Mouse (Mus musculus) neural tube, embryonic 15.5 days (tissue): ENCODE results near the gene Frmd5. TPM values are rescaled to one million over a fixed set of nuclear protein-coding genes. Genes with fewer than 3 reads are reported as not detected.

Experiments
- ATAC-seq: fragments of 200-750 bp; cut with Nextera tagmentation; 2 replicates; pipeline ENCODE4 v1.8.0; 2017; ENCODE audit warnings: mild to moderate bottlenecking, moderate TSS enrichment, moderate library complexity; ENCODE audit not compliant: low FRiP score
- H3K27ac ChIP-seq: fragments of 300-500 bp; sonication (generic); replicated peaks from 2 replicates; pipeline ENCODE4 v1.5.1; 2015; ENCODE audit warnings: mild to moderate bottlenecking, inconsistent platforms
- H3K27me3 ChIP-seq: fragments of 300-500 bp; sonication (generic); replicated peaks from 2 replicates; pipeline ENCODE4 v1.6.1; 2015; ENCODE audit warnings: inconsistent platforms
- H3K36me3 ChIP-seq: fragments of 300-500 bp; sonication (generic); 2 replicates; pipeline ENCODE4 v1.6.1; 2015; ENCODE audit warnings: inconsistent platforms
- H3K4me1 ChIP-seq: fragments of 300-500 bp; sonication (generic); 2 replicates; pipeline ENCODE4 v1.6.1; 2015; ENCODE audit warnings: inconsistent platforms
- H3K4me2 ChIP-seq: fragments of 300-500 bp; sonication (generic); 2 replicates; pipeline ENCODE4 v1.6.1; 2015; ENCODE audit warnings: inconsistent platforms, mild to moderate bottlenecking, moderate library complexity
- H3K4me3 ChIP-seq: fragments of 300-500 bp; sonication (generic); replicated peaks from 2 replicates; pipeline ENCODE4 v1.5.1; 2015; ENCODE audit warnings: mild to moderate bottlenecking, inconsistent platforms
- H3K9ac ChIP-seq: fragments of 300-500 bp; sonication (generic); replicated peaks from 2 replicates; pipeline ENCODE4 v1.6.1; 2015; ENCODE audit warnings: mild to moderate bottlenecking, inconsistent platforms
- H3K9me3 ChIP-seq: fragments of 300-500 bp; sonication (generic); replicated peaks from 2 replicates; pipeline ENCODE4 v1.6.1; 2016; ENCODE audit warnings: inconsistent platforms
- WGBS: fragments of 180-500 bp; shearing (Covaris S2); methylation state at CpG from one replicate; pipeline ENCODE4 v1.1.7; 2015; ENCODE audit warnings: mixed read lengths; 5-methylcytosine and 5-hydroxymethylcytosine counted together
- polyA plus RNA-seq: library from polyadenylated mRNA; unstranded; fragments of >200 nt; fragmentation: Nextera tagmentation; extraction: Ambion mirVana; gene quantifications from 2 replicates; pipeline ENCODE4 v1.2.1, GENCODE M21; 2015

Frmd5 gene
- polyA plus RNA-seq, result 20.2 and 24.1 TPM in 2 replicates

GRCm38 (mm10) chr2:121806959-121807653, at the start of gene Frmd5:
TSS of gene Frmd5 (minus strand) at chr2:121807087.
- under 1% methylated on average over 35 of the region's 35 CpGs for WGBS

DNA sequence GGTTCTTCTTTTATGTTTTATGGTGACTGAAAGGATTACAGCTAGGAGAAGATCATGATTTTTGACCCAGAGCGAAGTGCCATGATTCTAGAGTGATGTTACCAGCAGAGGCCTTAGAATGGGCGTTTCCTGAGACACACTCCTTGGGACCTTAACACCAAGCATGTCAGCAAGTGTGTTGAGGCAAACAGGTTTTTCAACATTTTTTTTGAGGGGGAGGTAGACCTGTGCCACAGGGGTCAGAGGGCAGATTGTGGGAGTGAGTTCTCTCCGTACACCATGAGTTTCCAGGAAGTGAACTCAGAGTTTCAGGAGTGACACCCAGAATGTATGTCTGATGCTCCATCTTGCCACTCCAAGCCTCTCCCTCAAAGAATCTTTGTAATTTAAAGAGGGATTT, 47.1 kb upstream of the Frmd5 start:
- no peak overlapping the region for H3K9ac ChIP-seq
- no peaks in the 10 kb centered on the region for H3K36me3 ChIP-seq
- H3K27me3 ChIP-seq, result no peaks in the 10 kb centered on the region
- H3K9me3 ChIP-seq, result no peaks in the 10 kb centered on the region
- H3K4me2 ChIP-seq, result no peak overlapping the region
- ATAC-seq, result no peak
- no peak overlapping the region for H3K4me3 ChIP-seq
- H3K4me1 ChIP-seq, result no peaks in the 10 kb centered on the region
- H3K27ac ChIP-seq, result no peak overlapping the region
- 88% methylated on average over 3 of the region's 3 CpGs for WGBS

More at GRCm38 (mm10) chr2:121806959-121807653, at the start of gene Frmd5:
- Histone ChIP-seq H3K9ac (peak within 1 kb of the TSS; percentile 83), H3K4me2 (peak within 1 kb of the TSS; percentile 90), H3K4me3 (peak within 1 kb of the TSS; percentile 78), H3K27ac (peak within 1 kb of the TSS; percentile 97), H3K36me3 (no peaks in the 10 kb centered on the region), H3K9me3 (no peaks in the 10 kb centered on the region), H3K27me3 (no peaks in the 10 kb centered on the region), H3K4me1 (peaks cover 20% of the 10 kb centered on the region)
- peak; percentile 98 for ATAC-seq

DNA sequence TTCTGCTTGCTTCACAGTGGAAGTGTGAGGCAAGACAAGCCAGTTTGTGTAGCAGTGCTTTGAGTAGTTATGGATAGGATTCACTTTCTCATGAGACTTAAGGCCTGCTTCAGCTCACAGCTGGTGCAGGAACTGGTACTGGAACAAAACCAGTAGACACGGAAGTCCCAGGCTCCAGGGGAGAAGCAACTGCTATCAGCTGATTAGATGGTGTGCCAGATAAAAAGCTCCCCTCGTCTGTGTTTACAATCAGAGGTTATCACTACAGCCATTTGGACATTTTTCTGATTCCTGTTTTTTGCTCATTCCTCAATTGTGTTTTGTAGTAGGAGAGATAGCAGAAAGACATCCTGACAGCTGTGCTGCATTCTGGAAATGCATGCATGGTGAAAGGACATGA, 45.2 kb upstream of the Frmd5 start:
- 80% methylated on average over 2 of the region's 2 CpGs for WGBS
- H3K9me3 ChIP-seq, result no peaks in the 10 kb centered on the region
- H3K27ac ChIP-seq, result no peak overlapping the region
- no peak overlapping the region for H3K9ac ChIP-seq
- H3K36me3 ChIP-seq, result no peaks in the 10 kb centered on the region
- no peak overlapping the region for H3K4me3 ChIP-seq
- no peaks in the 10 kb centered on the region for H3K4me1 ChIP-seq
- no peak overlapping the region for H3K4me2 ChIP-seq
- no peak for ATAC-seq
- H3K27me3 ChIP-seq, result no peaks in the 10 kb centered on the region

- H3K4me2 ChIP-seq, result no peak overlapping the region
- H3K27ac ChIP-seq, result no peak overlapping the region
- no peaks in the 10 kb centered on the region for H3K9me3 ChIP-seq
- no peaks in the 10 kb centered on the region for H3K4me1 ChIP-seq
- H3K9ac ChIP-seq, result no peak overlapping the region
- H3K36me3 ChIP-seq, result no peaks in the 10 kb centered on the region
- no peak overlapping the region for H3K4me3 ChIP-seq
- WGBS, result 73% methylated on average over 8 of the region's 8 CpGs
- no peaks in the 10 kb centered on the region for H3K27me3 ChIP-seq
- ATAC-seq, result no peak
These were observed 39.2 kb upstream of the Frmd5 start for GRCm38 (mm10) chr2:121846050-121846449.

DNA sequence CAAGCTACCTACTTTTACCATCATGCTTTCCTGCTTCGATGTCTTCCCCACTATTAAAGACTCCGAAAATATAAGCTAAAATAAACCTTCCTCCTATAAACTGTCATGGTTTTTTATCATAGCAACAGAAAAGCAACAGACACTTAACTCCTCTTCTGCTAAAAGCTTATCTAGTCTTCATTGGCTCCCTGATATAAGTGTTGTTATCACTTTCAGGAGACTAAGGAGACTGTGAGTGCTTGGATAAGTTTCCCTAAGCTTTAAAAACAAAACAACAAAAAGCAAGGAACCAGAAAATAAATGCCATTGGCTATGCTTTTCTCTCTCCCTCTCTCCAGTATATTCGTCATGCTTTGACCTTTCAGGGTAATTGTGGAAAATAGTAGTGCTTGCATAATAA, 35.4 kb upstream of the Frmd5 start:
- Histone ChIP-seq H3K27me3 (no peaks in the 10 kb centered on the region), H3K4me3 (no peak overlapping the region), H3K4me2 (no peak overlapping the region), H3K9me3 (no peaks in the 10 kb centered on the region), H3K27ac (no peak overlapping the region), H3K4me1 (no peaks in the 10 kb centered on the region), H3K9ac (no peak overlapping the region), H3K36me3 (no peaks in the 10 kb centered on the region)
- 87% methylated on average over 3 of the region's 3 CpGs for WGBS
- ATAC-seq, result no peak

- Histone ChIP-seq H3K4me2 (no peak overlapping the region), H3K27me3 (no peaks in the 10 kb centered on the region), H3K9ac (no peak overlapping the region), H3K27ac (no peak overlapping the region), H3K9me3 (no peaks in the 10 kb centered on the region), H3K4me1 (no peaks in the 10 kb centered on the region), H3K36me3 (no peaks in the 10 kb centered on the region), H3K4me3 (no peak overlapping the region)
- ATAC-seq, result no peak
- 98% methylated on average over 3 of the region's 3 CpGs for WGBS
These were observed 34.6 kb upstream of the Frmd5 start for GRCm38 (mm10) chr2:121841453-121841852.

DNA sequence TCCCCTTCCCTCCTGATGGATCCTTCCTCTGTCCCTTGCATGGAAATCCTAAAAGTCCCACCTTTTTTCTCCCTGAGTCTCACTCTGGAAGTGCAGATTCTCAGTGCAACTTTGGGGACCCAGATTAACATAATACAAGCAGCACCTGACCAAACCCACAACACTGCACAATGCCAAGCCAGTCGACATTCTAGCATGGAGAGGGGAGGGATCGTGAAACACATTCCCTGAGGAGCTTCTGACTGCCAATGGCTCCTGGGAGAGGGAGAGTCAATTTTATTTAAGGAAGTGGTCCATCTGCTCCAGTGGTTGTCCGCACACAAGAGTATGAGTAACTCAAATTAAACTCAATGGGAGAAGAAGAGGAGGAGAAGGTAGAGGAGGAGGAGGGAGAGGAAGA, 28.0 kb upstream of the Frmd5 start:
- Histone ChIP-seq H3K36me3 (no peaks in the 10 kb centered on the region), H3K4me1 (peaks cover 4% of the 10 kb centered on the region; the same call in 1 of the 2 replicates), H3K4me2 (no peak overlapping the region), H3K9me3 (no peaks in the 10 kb centered on the region), H3K4me3 (no peak overlapping the region), H3K9ac (no peak overlapping the region), H3K27ac (no peak overlapping the region), H3K27me3 (no peaks in the 10 kb centered on the region)
- no peak for ATAC-seq
- 31% methylated on average over 3 of the region's 3 CpGs for WGBS

GRCm38 (mm10) chr2:121832484-121832894, 25.6 kb upstream of the Frmd5 start:
- Histone ChIP-seq H3K36me3 (no peaks in the 10 kb centered on the region), H3K9ac (no peak overlapping the region), H3K4me3 (no peak overlapping the region), H3K27ac (no peak overlapping the region), H3K27me3 (no peaks in the 10 kb centered on the region), H3K9me3 (no peaks in the 10 kb centered on the region), H3K4me1 (peaks cover 4% of the 10 kb centered on the region; the same call in 1 of the 2 replicates), H3K4me2 (peak overlapping the region; percentile 34)
- ATAC-seq, result peak; percentile 50; the same call in 1 of the 2 replicates
- WGBS, result 14% methylated on average over 5 of the region's 5 CpGs

DNA sequence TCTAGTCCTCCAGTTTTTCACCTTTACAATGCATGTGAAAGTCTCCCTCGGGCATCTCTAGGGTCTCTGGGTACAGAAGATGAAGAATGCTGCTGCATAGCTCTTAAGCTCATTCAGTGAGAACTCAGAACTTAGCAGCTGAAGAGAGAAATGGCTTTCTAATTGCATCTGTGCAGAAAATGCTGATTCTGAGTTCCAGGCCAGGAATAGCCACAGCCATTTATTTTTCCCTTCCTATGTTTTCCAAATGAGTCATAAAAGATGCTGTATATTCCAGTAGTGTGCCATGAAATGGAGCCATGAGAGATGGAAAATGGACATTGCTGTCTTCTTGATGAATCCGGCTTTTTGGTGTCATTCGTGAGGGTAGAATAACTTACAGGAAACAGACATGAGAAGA, 21.5 kb upstream of the Frmd5 start:
- 85% methylated on average over 3 of the region's 3 CpGs for WGBS
- Histone ChIP-seq H3K36me3 (no peaks in the 10 kb centered on the region), H3K27ac (no peak overlapping the region), H3K9ac (no peak overlapping the region), H3K9me3 (no peaks in the 10 kb centered on the region), H3K4me1 (peaks cover 4% of the 10 kb centered on the region; the same call in 1 of the 2 replicates), H3K4me3 (no peak overlapping the region), H3K4me2 (no peak overlapping the region), H3K27me3 (no peaks in the 10 kb centered on the region)
- no peak for ATAC-seq

DNA sequence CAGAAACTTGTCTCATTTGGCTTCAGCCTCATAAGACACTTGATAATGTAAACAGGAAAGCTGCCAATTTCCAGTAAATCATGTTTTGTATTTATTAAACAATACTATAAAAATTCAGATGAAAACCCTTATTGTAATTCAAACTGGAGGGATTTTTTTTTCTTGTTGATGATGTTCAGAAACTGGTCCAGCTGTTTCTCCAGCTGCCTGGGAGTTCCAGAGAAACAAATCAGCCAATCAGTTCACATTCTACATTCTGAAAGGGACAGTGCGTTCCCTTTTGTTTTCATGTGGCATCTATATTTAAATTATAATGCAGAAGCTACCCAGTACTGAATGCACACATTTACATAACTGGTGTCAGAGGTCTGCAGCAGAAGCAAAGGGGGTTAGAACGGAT, 19.3 kb upstream of the Frmd5 start:
- no peaks in the 10 kb centered on the region for H3K4me1 ChIP-seq
- no peaks in the 10 kb centered on the region for H3K36me3 ChIP-seq
- H3K4me2 ChIP-seq, result no peak overlapping the region
- H3K27me3 ChIP-seq, result no peaks in the 10 kb centered on the region
- no peak overlapping the region for H3K4me3 ChIP-seq
- WGBS, result 40% methylated on average over 2 of the region's 2 CpGs
- H3K9me3 ChIP-seq, result no peaks in the 10 kb centered on the region
- no peak overlapping the region for H3K27ac ChIP-seq
- H3K9ac ChIP-seq, result no peak overlapping the region
- no peak for ATAC-seq

DNA sequence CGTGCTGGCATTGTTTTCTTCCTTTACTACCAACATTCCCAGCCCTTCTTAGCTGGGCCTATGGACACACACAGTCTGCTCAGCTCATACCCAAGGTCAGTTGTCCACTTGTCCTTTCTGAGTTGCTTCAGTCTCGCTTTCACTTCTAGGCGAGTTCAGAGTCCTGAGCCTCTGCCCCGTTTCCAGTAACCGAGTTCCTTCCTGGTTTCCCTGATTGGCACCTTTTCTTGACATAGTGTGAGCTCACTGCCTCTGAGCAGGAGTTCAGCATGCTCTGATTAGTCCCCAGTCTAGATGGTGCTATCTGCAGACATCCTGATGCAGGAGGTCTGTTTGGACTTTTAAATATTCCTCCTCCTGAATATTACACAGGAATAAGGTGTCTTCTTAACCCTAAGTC, 17.8 kb upstream of the Frmd5 start:
- 70% methylated on average over 5 of the region's 5 CpGs for WGBS
- no peaks in the 10 kb centered on the region for H3K4me1 ChIP-seq
- no peak overlapping the region for H3K9ac ChIP-seq
- no peaks in the 10 kb centered on the region for H3K36me3 ChIP-seq
- H3K4me2 ChIP-seq, result no peak overlapping the region
- H3K27me3 ChIP-seq, result no peaks in the 10 kb centered on the region
- no peak overlapping the region for H3K4me3 ChIP-seq
- H3K9me3 ChIP-seq, result no peaks in the 10 kb centered on the region
- no peak overlapping the region for H3K27ac ChIP-seq
- ATAC-seq, result no peak

GRCm38 (mm10) chr2:121821787-121822186, 14.9 kb upstream of the Frmd5 start:
- ATAC-seq, result no peak
- WGBS, result 89% methylated on average over 7 of the region's 7 CpGs
- H3K27me3 ChIP-seq, result no peaks in the 10 kb centered on the region
- H3K9ac ChIP-seq, result no peak overlapping the region
- no peak overlapping the region for H3K4me3 ChIP-seq
- H3K27ac ChIP-seq, result no peak overlapping the region
- H3K9me3 ChIP-seq, result no peaks in the 10 kb centered on the region
- H3K4me1 ChIP-seq, result no peaks in the 10 kb centered on the region
- no peaks in the 10 kb centered on the region for H3K36me3 ChIP-seq
- H3K4me2 ChIP-seq, result no peak overlapping the region
